Mouse (Mus musculus) inflammation-experienced regulatory T-cells, adult 6 months (primary cell): ENCODE results near the gene Suv39h2. TPM values are rescaled to one million over a fixed set of nuclear protein-coding genes. Genes with fewer than 3 reads are reported as not detected.
A peak's percentile ranks its signal among the peaks of the same experiment; 100 is the strongest.

Source experiments
- ATAC-seq: one replicate; pipeline ENCODE4 v1.8.0; 2017
- polyA plus RNA-seq, 3 experiments: library from polyadenylated mRNA; unstranded; fragments of 100-300 nt; shearing (Covaris generic); gene quantifications; one replicate each; pipeline ENCODE4 v1.2.1; 2017

Suv39h2 gene
- under 1 TPM; 0.25 to 0.88 (median 0.66) TPM for polyA plus RNA-seq

DNA sequence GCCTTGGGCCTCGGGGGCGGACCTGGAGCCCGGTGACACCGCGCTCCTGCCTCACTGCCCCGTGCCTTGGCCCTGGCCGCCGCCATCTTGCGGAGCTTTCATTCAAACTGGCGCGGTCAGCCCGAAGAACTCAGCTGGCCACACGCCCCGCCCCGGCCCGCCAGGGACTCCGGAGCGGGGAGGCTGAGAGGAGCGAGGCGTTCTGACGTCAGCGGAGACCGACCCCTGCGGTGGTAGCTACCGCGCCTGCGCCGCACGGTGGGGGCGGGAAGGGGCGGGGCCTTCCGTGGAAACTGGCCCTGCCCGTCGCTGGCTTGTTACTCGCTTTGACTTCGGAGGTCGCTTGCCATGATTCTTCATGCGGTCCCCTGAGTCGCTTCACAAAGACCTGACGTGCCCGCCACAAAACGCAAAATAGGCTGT is at the start of gene Suv39h2:
TSS of gene Suv39h2 (minus strand) at position 171 of the 423 bp plus-strand sequence.
- ATAC-seq: peak; percentile 88

DNA sequence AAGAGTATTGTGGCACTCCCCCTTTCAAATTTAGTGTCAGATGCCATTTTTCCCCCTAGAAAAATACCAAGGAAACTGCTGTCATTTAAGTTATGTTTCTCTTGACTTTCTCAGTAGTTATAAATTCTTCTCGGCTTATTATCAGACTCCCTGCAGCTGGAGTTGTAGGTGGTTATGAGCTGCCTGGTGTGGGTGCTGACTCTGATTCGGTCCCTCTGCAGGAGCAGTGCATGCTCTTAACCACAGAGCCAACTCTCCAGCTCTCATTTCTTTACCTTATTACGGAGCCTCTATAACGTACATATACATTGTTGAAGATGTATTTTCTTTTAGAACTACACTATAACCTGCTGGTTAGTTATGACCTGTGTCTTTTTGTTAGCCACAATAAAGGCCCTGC is 47.7 kb upstream of the Suv39h2 start:
- ATAC-seq: no peak

DNA sequence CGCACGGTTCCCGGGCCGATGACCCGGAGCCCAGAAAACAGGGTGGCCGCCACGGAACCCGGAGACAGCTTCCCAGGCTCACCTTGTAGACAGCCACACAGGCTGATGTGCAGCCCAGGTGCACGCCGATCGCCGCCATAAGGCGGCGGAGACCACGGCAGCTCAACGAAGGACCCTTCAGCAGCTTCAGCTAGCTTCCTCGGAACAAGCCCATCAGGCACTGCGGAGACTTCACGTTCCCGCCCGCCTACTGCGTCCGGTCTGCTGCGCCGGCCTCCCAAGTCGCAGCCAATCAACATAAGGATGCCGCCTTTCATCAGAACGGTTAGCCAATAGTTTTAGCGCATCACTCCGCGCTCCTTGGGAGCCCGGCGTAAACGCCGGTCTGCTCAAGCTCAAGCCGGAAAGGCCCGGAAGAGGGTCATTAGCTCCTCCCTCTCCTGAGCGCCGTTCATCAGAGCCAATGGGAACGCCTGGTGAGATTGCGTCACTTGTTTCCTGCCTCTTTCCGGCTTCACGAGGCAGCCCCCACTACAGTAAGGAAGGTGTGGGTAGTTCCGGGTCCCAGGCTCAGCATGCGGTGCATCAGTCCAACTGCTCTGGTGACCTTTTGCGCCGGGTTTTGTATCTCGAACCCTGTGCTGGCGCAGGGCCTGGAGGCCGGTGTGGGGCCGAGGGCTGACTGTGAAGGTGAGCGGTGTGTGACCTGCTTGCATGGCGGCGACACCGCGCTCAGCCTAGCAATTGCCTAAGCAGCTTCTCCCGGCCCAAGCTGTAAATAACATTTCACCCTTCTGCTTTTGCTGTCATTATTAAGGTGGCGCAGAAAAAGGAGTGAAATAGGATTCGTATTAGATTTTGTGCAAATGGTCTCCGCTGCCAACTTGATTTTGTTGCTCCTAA is 38.0 kb upstream of the Suv39h2 start, which contains the start of the genes Gm45902, Hspa14 and Cdnf:
TSS of gene Gm45902 (minus strand) at position 239 of the 903 bp plus-strand sequence.
TSS of gene Hspa14 (minus strand) at position 263 of the 903 bp plus-strand sequence.
TSS of gene Cdnf (plus strand) at position 479 of the 903 bp plus-strand sequence.
- ATAC-seq: peak; percentile 96

DNA sequence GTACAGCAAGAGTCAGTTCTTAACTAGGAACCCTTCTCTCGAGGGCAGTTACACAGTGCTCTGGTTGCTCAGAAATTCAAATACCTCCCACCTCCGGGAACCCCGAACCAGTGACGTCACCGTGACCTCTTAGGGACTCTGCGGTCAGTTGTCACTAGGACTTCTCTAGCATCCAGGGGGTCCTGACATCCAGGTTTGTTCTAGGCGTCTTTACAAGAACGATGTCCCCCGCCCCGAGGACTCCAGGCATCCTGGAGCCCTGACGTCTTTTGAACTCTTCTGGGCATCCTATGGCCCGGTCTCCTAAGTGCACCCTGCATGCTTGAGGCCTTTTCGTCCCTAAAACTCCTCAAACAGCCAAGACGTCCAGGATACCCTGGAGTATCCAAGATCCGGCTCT is 37.2 kb upstream of the Suv39h2 start:
- ATAC-seq: peak; percentile 1

DNA sequence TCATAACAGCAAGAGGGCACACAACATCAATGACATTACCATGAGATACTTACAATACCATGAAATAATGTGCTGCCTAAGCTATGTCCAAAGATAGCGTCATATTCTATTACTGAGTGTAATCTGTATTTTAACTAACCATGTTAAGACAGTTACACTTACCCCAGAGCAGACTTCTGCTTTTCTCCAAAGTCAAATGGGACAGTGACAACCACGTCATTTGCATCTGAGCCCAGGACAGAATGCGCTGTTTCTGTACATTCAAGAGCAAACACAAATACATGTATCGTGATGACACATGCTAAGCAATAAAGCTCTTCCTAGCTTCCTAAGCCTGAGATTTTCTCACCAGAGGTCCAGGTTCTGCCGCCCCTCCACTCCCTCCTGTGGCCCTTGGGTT is 26.1 kb upstream of the Suv39h2 start:
- ATAC-seq: no peak

DNA sequence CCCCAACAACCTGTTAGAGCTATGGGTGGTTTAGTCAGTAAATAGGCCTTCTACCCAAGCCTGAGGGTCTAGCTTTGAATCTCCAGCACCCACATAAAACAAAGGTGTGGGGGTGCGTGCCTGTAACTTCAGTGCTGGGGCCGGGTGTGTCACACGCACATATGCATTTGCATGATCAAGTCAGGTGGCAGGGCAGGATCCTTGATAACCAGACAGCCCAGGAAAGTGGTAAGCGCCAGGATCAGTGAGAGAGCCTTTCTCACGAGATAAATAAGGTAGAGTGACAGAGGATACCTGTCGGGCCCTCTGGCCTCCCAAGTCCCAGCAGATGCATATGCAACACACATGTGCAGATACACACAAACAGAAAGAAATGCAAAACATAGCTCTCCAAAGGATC is 24.7 kb upstream of the Suv39h2 start:
- no peak for ATAC-seq

DNA sequence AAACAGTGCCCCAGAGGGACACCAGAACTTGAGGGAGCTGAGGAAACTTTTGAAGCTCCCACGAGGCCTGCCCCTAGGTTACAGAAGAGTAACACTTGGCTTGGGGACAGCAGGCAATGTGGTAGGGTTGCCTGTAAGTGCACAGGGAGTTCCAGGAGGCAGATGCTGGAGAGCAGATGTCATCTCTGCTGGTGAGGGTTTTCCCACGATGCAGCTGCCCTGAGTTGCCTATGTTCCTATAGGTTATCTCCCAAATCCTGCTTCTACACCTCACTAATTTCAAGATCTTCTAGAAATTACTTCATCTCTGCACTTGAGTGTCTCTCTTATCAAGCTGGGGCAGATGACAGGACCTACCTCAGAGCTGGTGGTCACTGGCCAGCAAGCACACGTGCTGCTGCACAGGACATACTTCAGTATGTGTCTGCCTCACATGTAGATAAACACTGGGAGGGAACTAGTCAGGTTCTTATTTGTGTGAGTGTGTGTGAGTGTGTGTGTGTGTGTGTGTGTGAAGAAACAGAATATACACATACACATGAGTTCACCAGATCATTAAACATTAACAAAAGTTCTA is 19.1 kb upstream of the Suv39h2 start:
- ATAC-seq: no peak

DNA sequence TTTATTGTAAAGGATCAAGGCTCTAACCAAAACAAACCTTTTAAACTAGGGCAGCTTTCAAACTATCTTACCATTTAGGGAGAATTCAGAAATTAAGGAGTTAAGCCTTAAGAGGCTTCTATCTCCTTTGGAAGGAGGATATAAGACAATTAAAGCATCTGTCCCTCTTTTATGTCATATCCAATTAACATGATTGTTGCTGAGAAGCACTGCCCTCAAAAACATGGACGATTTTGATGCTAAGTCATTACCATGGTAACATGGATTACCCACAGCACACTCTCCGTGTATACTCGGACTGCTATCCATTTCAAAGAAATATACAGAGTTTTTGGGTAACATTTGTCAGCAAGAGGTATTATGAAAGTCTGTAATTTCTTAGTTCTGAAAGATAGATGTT is 15.0 kb upstream of the Suv39h2 start:
- no peak for ATAC-seq

DNA sequence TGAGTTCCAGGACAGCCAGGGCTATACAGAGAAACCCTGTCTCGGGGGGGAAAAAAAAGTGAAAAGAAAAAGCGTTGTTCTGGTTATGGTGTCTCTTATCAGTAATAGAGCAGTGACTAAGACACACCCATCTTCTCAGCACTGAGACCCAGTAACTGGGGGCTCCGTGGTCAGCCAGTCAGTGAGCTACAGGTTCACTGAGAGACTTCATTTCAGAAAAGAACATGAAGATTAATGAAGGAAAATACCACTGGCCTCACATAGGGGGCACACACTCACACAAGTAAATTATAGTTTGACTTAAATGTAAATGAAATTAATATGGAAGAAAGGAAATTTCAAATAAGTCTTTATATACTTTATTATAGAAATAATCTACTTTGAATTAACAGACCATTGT is 5.4 kb upstream of the Suv39h2 start:
- ATAC-seq: no peak

DNA sequence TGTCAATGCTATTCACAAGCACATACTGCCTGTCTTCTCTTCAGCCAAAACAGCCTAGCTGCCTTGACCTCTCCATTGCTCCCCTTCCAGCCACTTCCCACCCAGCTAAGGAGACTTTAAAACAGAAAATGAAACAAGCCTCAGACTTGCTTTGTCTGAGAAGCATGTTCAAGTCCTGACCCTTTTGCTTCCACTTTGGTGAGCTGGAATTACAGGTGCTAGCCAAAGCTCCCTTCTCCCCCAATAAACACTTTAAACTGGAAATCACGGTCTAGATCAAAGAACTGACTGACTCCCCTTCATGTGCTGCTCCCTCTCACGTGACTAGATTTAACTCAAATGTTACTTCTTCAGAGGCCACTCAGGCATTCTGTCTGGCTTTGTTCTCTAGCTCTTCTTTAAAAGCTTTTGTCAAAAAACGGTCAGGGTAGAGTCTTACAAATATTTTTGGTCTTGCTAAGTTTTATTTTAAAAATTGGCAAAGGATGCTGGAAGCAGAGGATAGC is 968 bp upstream of the Suv39h2 start:
- ATAC-seq: peak; percentile 1

DNA sequence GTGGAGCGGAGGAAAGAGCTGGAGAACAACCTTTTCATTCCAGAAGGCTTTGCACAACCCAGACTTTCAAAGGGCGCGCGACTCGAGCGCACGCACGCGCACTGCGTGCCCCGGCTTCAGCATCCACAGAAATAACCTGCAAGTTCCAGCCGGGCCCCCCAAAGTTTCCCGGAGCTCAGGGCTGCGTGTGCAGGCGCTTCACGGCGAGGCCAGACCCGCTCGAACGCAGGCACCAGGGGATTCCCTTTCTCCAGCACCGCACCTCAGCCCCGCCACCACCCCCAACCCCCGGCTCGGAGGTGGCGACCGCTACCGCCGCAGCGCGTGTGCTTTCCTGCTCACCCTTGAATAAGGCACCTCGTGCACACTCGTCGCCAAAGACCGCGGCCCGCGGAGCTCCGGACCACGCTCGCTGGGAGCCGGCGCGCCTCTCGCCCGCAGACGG is 448 bp downstream of the Suv39h2 start:
- ATAC-seq: peak; percentile 49

DNA sequence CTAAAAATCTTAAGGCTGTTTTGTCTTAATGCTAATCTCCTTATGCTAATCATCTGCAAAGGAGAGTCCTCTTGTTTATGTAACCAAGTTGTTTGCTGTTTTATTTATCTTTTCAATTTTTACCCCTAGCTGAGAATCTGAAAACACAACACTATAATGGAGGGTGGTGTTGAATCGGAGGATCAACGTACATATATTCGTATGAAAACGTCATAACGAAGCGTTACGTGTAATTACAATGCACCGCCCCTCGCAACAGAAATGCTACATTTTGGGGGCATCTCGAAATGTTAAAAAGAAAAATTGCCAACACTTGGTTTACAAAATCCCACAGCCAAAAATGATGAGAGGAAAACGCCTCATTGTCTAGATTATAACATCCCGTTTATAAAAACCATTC is 940 bp downstream of the Suv39h2 start:
- ATAC-seq: no peak

DNA sequence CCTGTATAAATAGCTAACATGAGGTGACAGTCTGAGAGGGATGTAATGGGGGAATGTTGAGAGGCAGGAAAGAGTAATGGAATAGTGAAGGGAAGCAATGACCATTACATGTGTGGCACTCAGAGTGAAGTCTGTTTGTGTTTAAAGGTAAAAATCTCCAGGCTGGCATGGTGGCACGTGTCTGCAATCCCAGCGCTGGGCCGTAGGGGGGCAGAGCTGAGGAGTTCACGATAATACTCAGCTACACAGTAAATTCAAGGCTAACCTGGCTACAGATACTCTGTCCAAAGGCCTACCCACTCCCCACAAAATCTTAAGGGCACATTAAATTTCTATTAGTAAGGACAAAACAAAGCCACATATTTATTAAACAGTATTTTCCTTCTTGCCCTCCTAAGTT is 18.2 kb downstream of the Suv39h2 start:
- no peak for ATAC-seq

DNA sequence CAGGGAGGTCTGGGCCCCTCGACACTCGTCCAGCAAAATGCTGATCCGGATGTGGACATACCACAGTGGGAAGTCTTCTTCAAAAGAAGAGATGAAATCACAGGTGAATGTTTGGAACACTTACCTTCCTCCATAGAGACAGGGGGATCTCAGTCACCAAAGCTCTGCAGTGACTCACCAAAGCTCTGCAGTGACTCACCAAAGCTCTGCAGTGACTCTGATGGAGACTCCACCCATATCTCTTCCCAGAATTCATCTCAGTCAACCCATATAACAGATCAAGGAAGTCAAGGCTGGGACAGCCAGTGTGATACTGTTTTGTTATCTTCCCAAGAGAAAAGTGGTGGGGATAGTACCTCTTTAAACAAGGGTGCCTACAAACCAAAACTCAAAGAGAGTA is 21.7 kb downstream of the Suv39h2 start:
- ATAC-seq: no peak

DNA sequence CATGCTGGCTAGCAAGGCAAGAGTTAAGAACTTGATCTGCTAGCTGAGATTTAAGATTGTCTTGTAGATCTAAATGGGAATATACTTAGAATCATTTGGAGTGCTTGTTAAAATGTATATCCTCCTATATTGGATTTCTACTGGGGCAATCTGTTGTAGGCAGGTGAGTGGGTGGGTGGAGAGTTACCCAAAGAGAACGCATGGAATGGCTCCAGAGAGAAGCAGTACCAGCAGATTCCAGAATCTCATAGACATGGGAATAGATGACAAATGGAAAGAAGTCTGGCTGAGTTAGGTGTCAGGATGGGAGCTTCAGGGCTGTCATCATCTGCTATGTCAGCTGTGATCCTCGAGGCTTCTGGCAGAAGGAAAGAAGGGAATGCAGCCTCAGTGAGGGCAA is 25.4 kb downstream of the Suv39h2 start:
- no peak for ATAC-seq

DNA sequence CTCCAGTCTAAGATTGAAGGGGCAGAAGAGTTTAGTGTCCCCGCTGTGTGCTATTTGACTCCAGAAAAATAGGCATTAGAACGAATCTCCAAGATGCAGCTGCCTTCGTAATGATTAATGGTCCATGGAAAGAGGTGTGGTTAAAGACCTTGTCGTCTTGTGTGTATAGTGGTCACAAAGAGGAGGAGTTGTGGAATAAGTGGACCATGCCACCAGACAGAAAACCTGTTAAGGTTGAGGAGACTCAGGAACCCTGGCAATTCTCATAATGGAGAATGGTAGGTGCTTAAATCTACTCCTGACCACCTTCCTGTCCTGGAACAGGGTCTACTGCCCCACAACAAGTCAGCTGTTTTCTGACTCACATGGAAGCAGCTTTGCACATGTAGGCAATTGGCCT is 28.8 kb downstream of the Suv39h2 start:
- ATAC-seq: no peak

DNA sequence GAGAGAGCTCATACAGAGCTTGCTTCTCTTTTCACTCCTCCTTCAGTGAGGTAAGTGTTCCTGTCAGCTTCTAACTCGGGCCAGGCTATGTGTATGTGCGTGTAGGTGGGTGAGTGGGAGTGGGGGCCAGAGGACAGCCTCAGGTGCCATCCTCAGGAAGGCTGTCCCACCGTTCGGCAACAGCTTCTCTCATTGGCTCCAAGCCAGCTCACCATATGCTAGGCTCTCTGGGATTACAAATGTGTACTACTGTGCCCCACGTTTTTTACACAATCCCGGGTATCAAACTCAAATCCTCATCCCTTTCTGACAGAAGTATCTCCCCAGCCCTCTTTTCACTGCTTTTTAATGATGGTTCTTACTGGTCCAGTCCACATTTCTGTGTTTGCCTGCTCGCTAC is 30.6 kb downstream of the Suv39h2 start:
- ATAC-seq: no peak

DNA sequence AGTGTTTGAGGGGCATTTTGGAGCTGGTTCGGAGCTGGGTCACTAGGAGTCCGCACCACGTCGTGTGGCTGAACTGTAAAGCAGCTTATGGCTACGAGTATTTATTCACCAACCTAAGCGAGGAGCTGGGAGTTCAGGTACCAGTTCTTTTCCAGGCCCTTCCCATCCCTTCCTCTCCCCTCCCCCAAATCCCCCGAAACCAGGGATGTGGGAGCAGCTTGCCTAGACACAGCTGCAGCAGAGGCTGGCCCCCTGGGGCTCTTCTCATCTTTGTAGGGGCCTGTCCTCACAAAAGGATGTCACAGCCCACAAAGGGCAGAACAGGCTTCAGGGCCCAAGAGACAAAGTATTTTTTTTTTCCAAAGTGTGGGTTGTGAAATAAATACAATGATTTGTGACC is 36.9 kb downstream of the Suv39h2 start:
- no peak for ATAC-seq

DNA sequence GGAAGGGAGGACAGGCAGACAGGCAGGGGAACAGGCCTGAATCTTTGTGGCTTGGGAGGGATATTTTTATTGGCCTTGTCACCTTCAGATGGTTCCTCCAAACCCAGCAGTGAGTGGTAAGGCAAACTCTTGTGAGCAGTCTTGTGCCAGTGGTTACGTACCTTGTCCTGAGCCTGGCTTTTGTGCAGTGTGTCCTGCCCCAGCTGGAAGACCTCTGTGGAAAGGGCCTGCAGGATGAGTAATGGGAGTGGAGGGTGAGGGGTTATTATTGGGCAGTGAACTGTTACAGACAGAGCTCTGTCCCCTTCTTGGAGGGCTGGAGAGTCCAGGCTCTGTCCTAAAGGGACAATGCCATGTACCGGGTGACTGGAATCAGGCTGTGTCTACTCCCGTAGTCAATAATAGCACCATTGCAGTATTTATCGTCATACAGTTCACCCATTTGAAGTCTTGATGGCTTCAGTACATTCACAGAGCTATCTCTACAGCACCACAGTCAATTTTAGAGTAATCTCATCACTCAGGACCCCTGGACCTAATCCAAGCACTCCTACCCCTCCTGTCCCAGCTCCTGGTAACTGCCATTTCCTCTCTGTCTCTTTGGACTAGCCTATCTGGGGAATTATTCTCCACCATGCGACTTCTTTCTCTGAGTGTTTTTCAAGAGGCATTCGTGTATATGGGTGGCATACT is 39.3 kb downstream of the Suv39h2 start:
- ATAC-seq: no peak

DNA sequence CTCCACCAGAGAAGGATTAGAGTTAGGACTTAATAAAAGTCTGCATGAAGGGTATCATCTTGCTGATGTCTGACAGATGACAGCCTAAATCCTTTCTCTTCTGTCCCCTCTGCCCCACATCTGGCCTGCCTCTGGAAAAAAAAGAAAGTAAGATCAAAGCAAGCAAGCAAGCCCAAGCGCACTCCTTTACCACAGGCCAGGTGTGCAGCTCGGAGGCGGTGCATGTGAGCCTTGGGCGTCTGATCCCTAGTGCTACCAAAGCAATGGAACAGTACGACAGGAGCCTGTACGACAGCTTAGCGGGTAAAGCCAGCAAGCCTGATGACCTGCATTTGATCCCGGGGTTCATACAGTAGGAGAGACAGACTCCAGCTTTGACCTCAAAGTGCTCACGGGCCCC is 43.9 kb downstream of the Suv39h2 start:
- no peak for ATAC-seq

DNA sequence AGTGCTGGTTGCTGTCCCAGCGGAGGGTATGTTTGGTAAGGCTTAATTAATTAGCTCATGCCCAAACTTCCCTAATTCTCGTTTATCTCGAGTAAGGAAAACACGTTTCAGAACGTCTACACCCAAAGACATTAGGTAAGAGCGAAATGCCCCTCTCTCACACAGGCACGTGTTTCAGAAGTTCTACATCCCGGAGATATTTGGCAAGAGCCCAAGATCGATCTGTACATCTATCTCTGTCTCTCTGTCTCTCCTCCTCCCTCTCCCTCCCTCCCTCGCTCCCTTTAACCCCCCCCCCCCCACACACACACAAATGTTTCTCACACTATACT is 50.3 kb downstream of the Suv39h2 start:
- no peak for ATAC-seq

DNA sequence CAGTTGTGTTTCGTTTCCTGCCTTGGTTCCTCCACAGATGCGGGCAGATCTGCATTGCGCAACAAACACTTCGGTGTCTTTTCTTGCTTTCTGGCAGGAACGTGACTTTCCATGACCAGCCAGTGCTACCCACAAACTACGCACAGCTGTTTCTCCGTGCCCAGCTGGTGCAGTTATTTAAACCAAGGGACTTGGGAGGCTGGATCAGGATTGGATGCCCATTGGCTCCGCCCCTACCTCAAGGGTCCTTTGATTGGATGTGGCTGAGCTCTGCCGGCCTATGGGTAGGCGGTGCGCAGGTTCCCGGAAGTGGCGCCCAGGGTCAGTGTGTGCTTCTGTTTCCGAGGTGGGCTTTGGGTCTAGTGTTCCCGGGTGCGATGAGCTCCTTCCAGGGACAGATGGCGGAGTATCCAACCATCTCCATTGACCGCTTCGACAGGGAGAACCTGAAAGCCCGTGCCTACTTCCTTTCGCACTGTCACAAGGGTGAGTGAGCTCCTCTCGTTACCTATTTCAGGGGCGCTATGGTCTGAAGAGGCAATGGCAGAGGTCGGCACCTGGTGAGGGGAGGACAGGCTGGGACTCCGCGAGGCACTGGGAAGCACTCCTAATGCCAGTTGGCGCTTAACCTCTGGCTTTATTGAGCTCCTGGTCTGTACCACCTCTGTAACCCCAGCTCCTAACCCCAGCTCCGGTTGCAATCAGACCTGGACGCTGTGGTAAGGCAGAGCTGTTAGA is 50.8 kb downstream of the Suv39h2 start, which contains the start of gene Dclre1c:
TSS of gene Dclre1c (plus strand) at position 291 of the 738 bp plus-strand sequence.
- ATAC-seq: peak; percentile 93
